Mouse (Mus musculus) 3134 (cell line): ENCODE measurements around the gene Gm10198.

Experiments
- DNase-seq: peaks from one replicate; pipeline ENCODE4 v3.0.0-alpha.2; 2011; ENCODE audit warnings: low spot score; ENCODE audit not compliant: insufficient read length; ENCODE audit errors: extremely low read depth

The Gm10198 gene

GRCm38 (mm10) chr13:111640319-111640718 is 47.7 kb downstream of the Gm10198 start:
- no peak for DNase-seq
